Mouse (Mus musculus): ENCODE data around the gene Tubgcp2. TPM values are rescaled to one million over a fixed set of nuclear protein-coding genes. Genes with fewer than 3 reads are reported as not detected.
A peak's percentile ranks its signal among the peaks of the same experiment; 100 is the strongest.

The Tubgcp2 gene
- polyA plus RNA-seq, 1 experiment from 2014 or later, result 40.5 TPM

- no peak for ATAC-seq (ENCODE audit: insufficient read depth, low FRiP score)
- Histone ChIP-seq H3K4me1 (ENCODE audit: control insufficient read depth, insufficient read depth, low read length) (0 out of 2 replicates have a peak, but pooled peaks cover 2% of the 10 kb centered on the region), H3K27ac (ENCODE audit: low read length) (no peak overlapping the region), H3K27me3 (ENCODE audit: control insufficient read depth, insufficient read depth, low read length) (no peaks in the 10 kb centered on the region), H3K9ac (ENCODE audit: low read length) (no peak overlapping the region), H3K4me3 (replicated peaks; ENCODE audit: low read length) (no peak overlapping the region), H3K36me3 (ENCODE audit: control insufficient read depth, insufficient read depth, low read length) (0 out of 2 replicates have a peak, but pooled peaks cover 17% of the 10 kb centered on the region), H3K4me2 (ENCODE audit: low read depth, low read length) (no peak overlapping the region), H3K9me3 (replicated peaks; ENCODE audit: control insufficient read depth, low read length) (no peaks in the 10 kb centered on the region)
- 85% methylated on average over 6 of the region's 6 CpGs for WGBS
Measured at GRCm38 (mm10) chr7:139993532-139993931, 42.9 kb downstream of the Tubgcp2 start.

- Histone ChIP-seq H3K4me1 (ENCODE audit: control insufficient read depth, insufficient read depth, low read length) (0 out of 2 replicates have a peak, but pooled peaks cover 2% of the 10 kb centered on the region), H3K4me3 (replicated peaks; ENCODE audit: low read length) (no peak within 1 kb of the TSS), H3K9me3 (replicated peaks; ENCODE audit: control insufficient read depth, low read length) (no peaks in the 10 kb centered on the region), H3K4me2 (ENCODE audit: low read depth, low read length) (no peak within 1 kb of the TSS), H3K27me3 (ENCODE audit: control insufficient read depth, insufficient read depth, low read length) (no peaks in the 10 kb centered on the region), H3K9ac (ENCODE audit: low read length) (no peak within 1 kb of the TSS), H3K27ac (ENCODE audit: low read length) (no peak within 1 kb of the TSS), H3K36me3 (ENCODE audit: control insufficient read depth, insufficient read depth, low read length) (0 out of 2 replicates have a peak, but pooled peaks cover 9% of the 10 kb centered on the region)
- ATAC-seq (ENCODE audit: insufficient read depth, low FRiP score), result peak; percentile 60; the same call in 1 of the 2 replicates
- 22% methylated on average over 7 of the region's 7 CpGs for WGBS
Measured at GRCm38 (mm10) chr7:139992406-139992805, 44.1 kb downstream of the Tubgcp2 start, which contains the start of gene Adam8. Adam8 (minus strand) TSS chr7:139992562.

- no peaks in the 10 kb centered on the region for H3K36me3 ChIP-seq (ENCODE audit: control insufficient read depth, insufficient read depth, low read length)
- peak; percentile 35; the same call in 1 of the 2 replicates for ATAC-seq (ENCODE audit: insufficient read depth, low FRiP score)
- H3K27me3 ChIP-seq (ENCODE audit: control insufficient read depth, insufficient read depth, low read length), result no peaks in the 10 kb centered on the region
- H3K9me3 ChIP-seq (replicated peaks; ENCODE audit: control insufficient read depth, low read length), result no peaks in the 10 kb centered on the region
- 69% methylated on average over 8 of the region's 8 CpGs for WGBS
- H3K4me1 ChIP-seq (ENCODE audit: control insufficient read depth, insufficient read depth, low read length), result 0 out of 2 replicates have a peak, but pooled peaks cover 2% of the 10 kb centered on the region
- H3K9ac ChIP-seq (ENCODE audit: low read length), result no peak overlapping the region
- no peak overlapping the region for H3K4me2 ChIP-seq (ENCODE audit: low read depth, low read length)
- H3K4me3 ChIP-seq (replicated peaks; ENCODE audit: low read length), result no peak overlapping the region
- H3K27ac ChIP-seq (ENCODE audit: low read length), result peak overlapping the region; percentile 26; the same call in 1 of the 2 replicates
Measured at GRCm38 (mm10) chr7:139990864-139991394, 45.5 kb downstream of the Tubgcp2 start.

GRCm38 (mm10) chr7:139988272-139988671, 48.2 kb downstream of the Tubgcp2 start:
- Histone ChIP-seq H3K9me3 (replicated peaks; ENCODE audit: control insufficient read depth, low read length) (no peaks in the 10 kb centered on the region), H3K4me2 (ENCODE audit: low read depth, low read length) (no peak overlapping the region), H3K9ac (ENCODE audit: low read length) (no peak overlapping the region), H3K27ac (ENCODE audit: low read length) (no peak overlapping the region), H3K4me3 (replicated peaks; ENCODE audit: low read length) (no peak overlapping the region), H3K36me3 (ENCODE audit: control insufficient read depth, insufficient read depth, low read length) (no peaks in the 10 kb centered on the region), H3K27me3 (ENCODE audit: control insufficient read depth, insufficient read depth, low read length) (no peaks in the 10 kb centered on the region), H3K4me1 (ENCODE audit: control insufficient read depth, insufficient read depth, low read length) (0 out of 2 replicates have a peak, but pooled peaks cover 2% of the 10 kb centered on the region)
- ATAC-seq (ENCODE audit: insufficient read depth, low FRiP score), result no peak
- WGBS, result 80% methylated on average over 9 of the region's 9 CpGs

- WGBS, result 91% methylated on average over 11 of the region's 11 CpGs
Measured at GRCm38 (mm10) chr7:139984505-139984904, 52.0 kb downstream of the Tubgcp2 start.

GRCm38 (mm10) chr7:139982058-139982457, 54.4 kb downstream of the Tubgcp2 start:
- H3K9ac ChIP-seq (ENCODE audit: low read length), result no peak overlapping the region
- no peak overlapping the region for H3K27ac ChIP-seq (ENCODE audit: low read length)
- no peaks in the 10 kb centered on the region for H3K9me3 ChIP-seq (replicated peaks; ENCODE audit: control insufficient read depth, low read length)
- H3K36me3 ChIP-seq (ENCODE audit: control insufficient read depth, insufficient read depth, low read length), result no peaks in the 10 kb centered on the region
- ATAC-seq (ENCODE audit: insufficient read depth, low FRiP score), result no peak
- no peak overlapping the region for H3K4me2 ChIP-seq (ENCODE audit: low read depth, low read length)
- H3K27me3 ChIP-seq (ENCODE audit: control insufficient read depth, insufficient read depth, low read length), result no peaks in the 10 kb centered on the region
- H3K4me3 ChIP-seq (replicated peaks; ENCODE audit: low read length), result no peak overlapping the region
- 87% methylated on average over 11 of the region's 11 CpGs for WGBS
- H3K4me1 ChIP-seq (ENCODE audit: control insufficient read depth, insufficient read depth, low read length), result peaks cover 10% of the 10 kb centered on the region; the same call in 1 of the 2 replicates

More at GRCm38 (mm10) chr7:139984505-139984904, 52.0 kb downstream of the Tubgcp2 start:
- H3K4me2 ChIP-seq (ENCODE audit: low read depth, low read length), result no peak overlapping the region
- H3K4me3 ChIP-seq (replicated peaks; ENCODE audit: low read length), result no peak overlapping the region
- H3K27me3 ChIP-seq (ENCODE audit: control insufficient read depth, insufficient read depth, low read length), result no peaks in the 10 kb centered on the region
- H3K27ac ChIP-seq (ENCODE audit: low read length), result no peak overlapping the region
- no peak overlapping the region for H3K9ac ChIP-seq (ENCODE audit: low read length)
- no peaks in the 10 kb centered on the region for H3K36me3 ChIP-seq (ENCODE audit: control insufficient read depth, insufficient read depth, low read length)
- no peaks in the 10 kb centered on the region for H3K9me3 ChIP-seq (replicated peaks; ENCODE audit: control insufficient read depth, low read length)
- no peaks in the 10 kb centered on the region for H3K4me1 ChIP-seq (ENCODE audit: control insufficient read depth, insufficient read depth, low read length)
- no peak for ATAC-seq (ENCODE audit: insufficient read depth, low FRiP score)

- Histone ChIP-seq H3K4me1 (ENCODE audit: control insufficient read depth, insufficient read depth, low read length) (peaks cover 10% of the 10 kb centered on the region; the same call in 1 of the 2 replicates), H3K27ac (ENCODE audit: low read length) (no peak overlapping the region), H3K4me2 (ENCODE audit: low read depth, low read length) (no peak overlapping the region), H3K4me3 (replicated peaks; ENCODE audit: low read length) (no peak overlapping the region), H3K9ac (ENCODE audit: low read length) (no peak overlapping the region), H3K36me3 (ENCODE audit: control insufficient read depth, insufficient read depth, low read length) (no peaks in the 10 kb centered on the region), H3K27me3 (ENCODE audit: control insufficient read depth, insufficient read depth, low read length) (no peaks in the 10 kb centered on the region), H3K9me3 (replicated peaks; ENCODE audit: control insufficient read depth, low read length) (no peaks in the 10 kb centered on the region)
- ATAC-seq (ENCODE audit: insufficient read depth, low FRiP score), result no peak
- 54% methylated on average over 3 of the region's 3 CpGs for WGBS
Measured at GRCm38 (mm10) chr7:139980778-139981177, 55.7 kb downstream of the Tubgcp2 start.

GRCm38 (mm10) chr7:139979011-139979719, 57.3 kb downstream of the Tubgcp2 start:
- Histone ChIP-seq H3K27ac (ENCODE audit: low read length) (no peak overlapping the region), H3K4me3 (replicated peaks; ENCODE audit: low read length) (peak overlapping the region; percentile 64), H3K9me3 (replicated peaks; ENCODE audit: control insufficient read depth, low read length) (no peaks in the 10 kb centered on the region), H3K4me1 (ENCODE audit: control insufficient read depth, insufficient read depth, low read length) (peaks cover 10% of the 10 kb centered on the region; the same call in 1 of the 2 replicates), H3K27me3 (ENCODE audit: control insufficient read depth, insufficient read depth, low read length) (no peaks in the 10 kb centered on the region), H3K9ac (ENCODE audit: low read length) (peak overlapping the region; percentile 65), H3K4me2 (ENCODE audit: low read depth, low read length) (peak overlapping the region; percentile 82), H3K36me3 (ENCODE audit: control insufficient read depth, insufficient read depth, low read length) (no peaks in the 10 kb centered on the region)
- WGBS, result 34% methylated on average over 13 of the region's 13 CpGs
- peak; percentile 26; the same call in 1 of the 2 replicates for ATAC-seq (ENCODE audit: insufficient read depth, low FRiP score)

- Histone ChIP-seq H3K27me3 (ENCODE audit: control insufficient read depth, insufficient read depth, low read length) (no peaks in the 10 kb centered on the region), H3K27ac (ENCODE audit: low read length) (peak within 1 kb of the TSS; percentile 41; the same call in 1 of the 2 replicates), H3K9ac (ENCODE audit: low read length) (peak within 1 kb of the TSS; percentile 73), H3K4me3 (replicated peaks; ENCODE audit: low read length) (peak within 1 kb of the TSS; percentile 64), H3K36me3 (ENCODE audit: control insufficient read depth, insufficient read depth, low read length) (no peaks in the 10 kb centered on the region), H3K9me3 (replicated peaks; ENCODE audit: control insufficient read depth, low read length) (no peaks in the 10 kb centered on the region), H3K4me1 (ENCODE audit: control insufficient read depth, insufficient read depth, low read length) (peaks cover 10% of the 10 kb centered on the region; the same call in 1 of the 2 replicates), H3K4me2 (ENCODE audit: low read depth, low read length) (peak within 1 kb of the TSS; percentile 82)
- WGBS, result 3% methylated on average over 32 of the region's 32 CpGs
- ATAC-seq (ENCODE audit: insufficient read depth, low FRiP score), result peak; percentile 92
Measured at GRCm38 (mm10) chr7:139978278-139978892, 58.1 kb downstream of the Tubgcp2 start, which contains the start of gene 6430531B16Rik. 6430531B16Rik (minus strand) TSS chr7:139978755.

Data from stomach, embryonic 16.5 days (tissue).